Mouse (Mus musculus): ENCODE results near the gene Csf2. TPM values are rescaled to one million over a fixed set of nuclear protein-coding genes. Genes with fewer than 3 reads are reported as not detected.

Gene Csf2
- total RNA-seq, 2 experiments from 2014 or later: not detected

DNA sequence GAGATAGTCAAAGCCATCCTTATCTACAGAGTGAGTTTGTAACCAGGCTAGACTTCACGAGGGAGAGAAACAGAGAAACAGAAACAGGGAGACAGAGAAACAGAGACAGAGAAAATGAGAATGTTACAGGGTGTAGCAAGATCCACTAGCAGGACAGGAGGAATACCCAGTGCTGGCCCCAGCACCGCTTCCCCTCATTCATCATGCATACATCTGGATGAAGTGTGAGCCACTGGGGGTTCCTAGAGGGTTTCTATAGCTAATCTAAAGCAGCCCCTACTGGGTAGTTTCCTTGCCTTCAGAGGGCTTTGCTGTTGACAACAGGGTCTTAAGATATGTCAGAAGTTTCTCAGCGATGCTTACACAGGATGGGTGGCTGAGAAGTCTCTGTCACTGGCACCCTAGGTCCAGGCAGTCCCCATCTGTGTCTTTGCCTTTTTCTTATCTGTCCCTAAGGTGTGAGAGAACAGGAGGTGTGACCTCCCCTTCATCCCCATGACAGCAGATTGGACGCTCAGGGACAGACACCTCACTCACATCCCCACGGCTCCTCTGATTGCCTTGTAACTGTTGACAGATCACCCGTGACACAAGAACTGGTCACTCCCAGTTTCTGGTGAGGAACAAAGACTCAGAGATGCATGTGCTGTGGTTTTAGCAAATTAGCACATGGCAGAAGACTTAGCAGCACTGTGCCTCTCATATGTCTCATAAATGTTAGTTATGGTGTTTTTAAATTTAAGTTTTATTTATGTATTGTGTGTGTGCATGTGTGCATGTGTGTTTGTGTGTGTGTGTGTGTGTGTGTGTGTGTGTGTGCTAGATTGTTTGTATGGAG is 29.3 kb downstream of the Csf2 start:
- H3K27ac ChIP-seq: no peak overlapping the region
- no peak for DNase-seq
- no peak for TF ChIP-seq CTCF (IDR thresholded peaks at IDR 0.05)
- H3K4me3 ChIP-seq: no peak overlapping the region
- intact Hi-C loops (cut with DNase I): no loop called here

- intact Hi-C loops (cut with DNase I): no loop called here
- DNase-seq: no peak
- H3K27ac ChIP-seq: no peak overlapping the region
- no peak overlapping the region for H3K4me3 ChIP-seq
- TF ChIP-seq CTCF (IDR thresholded peaks at IDR 0.05): no peak
These were observed 30.3 kb downstream of the Csf2 start for GRCm38 (mm10) chr11:54219191-54219590.

DNA sequence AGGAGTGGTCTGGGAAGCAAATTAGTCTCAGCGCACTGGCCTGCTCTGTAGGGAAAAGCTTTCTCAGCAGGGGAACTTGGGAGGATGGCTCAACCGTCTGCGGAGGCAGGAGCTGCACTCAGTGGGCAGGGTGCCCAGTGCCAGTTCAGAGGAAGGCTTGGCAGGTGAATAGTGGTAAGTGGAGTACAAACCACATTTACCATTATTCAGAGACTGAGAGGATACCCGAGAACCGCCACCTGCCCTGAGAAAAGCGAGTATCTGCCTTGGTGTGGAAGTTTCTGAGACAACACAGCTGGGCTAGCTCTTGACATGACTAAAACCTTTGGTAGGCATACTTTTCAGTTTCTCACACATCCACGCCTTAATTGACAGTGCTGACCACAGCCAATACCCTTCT is 32.1 kb downstream of the Csf2 start:
- intact Hi-C loops (cut with DNase I): no loop called here
- peak; percentile 24 for DNase-seq
- no peak overlapping the region for H3K27ac ChIP-seq
- no peak overlapping the region for H3K4me3 ChIP-seq
- TF ChIP-seq CTCF (IDR thresholded peaks at IDR 0.05): no peak

- H3K27ac ChIP-seq: no peak overlapping the region
- H3K4me3 ChIP-seq: no peak overlapping the region
- intact Hi-C loops (cut with DNase I): no loop called here
- DNase-seq: no peak
- TF ChIP-seq CTCF (IDR thresholded peaks at IDR 0.05): no peak
These were observed 33.4 kb downstream of the Csf2 start for GRCm38 (mm10) chr11:54216091-54216490.

GRCm38 (mm10) chr11:54214499-54215443 is 34.7 kb downstream of the Csf2 start:
- Histone ChIP-seq H3K27ac (peak overlapping the region; percentile 53), H3K4me3 (no peak overlapping the region)
- peak; percentile 92 for DNase-seq
- intact Hi-C loops (cut with DNase I): no loop called here
- TF ChIP-seq CTCF (IDR thresholded peaks at IDR 0.05): no peak

DNA sequence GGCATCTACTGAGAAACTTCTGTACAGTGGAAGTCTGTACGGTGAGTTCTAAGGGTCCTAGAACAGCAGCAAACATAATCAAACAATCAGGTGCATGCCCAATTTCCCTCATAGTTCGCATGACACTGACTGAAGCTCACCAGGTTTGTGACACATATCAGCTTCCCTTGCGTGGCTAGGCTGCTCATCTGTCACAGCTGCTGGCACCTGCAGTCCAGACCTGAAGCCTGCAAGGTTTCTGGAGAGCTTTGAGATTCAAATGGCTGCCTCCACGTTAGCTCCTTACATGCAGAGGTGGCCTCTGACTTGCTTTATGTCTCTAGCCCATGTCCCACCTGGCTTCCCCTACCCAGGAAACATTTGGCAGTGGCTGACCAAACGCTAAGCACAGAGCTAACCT is 35.8 kb downstream of the Csf2 start:
- DNase-seq: no peak
- H3K4me3 ChIP-seq: no peak overlapping the region
- no peak for TF ChIP-seq CTCF (IDR thresholded peaks at IDR 0.05)
- H3K27ac ChIP-seq: no peak overlapping the region
- intact Hi-C loops (cut with DNase I): no loop called here

DNA sequence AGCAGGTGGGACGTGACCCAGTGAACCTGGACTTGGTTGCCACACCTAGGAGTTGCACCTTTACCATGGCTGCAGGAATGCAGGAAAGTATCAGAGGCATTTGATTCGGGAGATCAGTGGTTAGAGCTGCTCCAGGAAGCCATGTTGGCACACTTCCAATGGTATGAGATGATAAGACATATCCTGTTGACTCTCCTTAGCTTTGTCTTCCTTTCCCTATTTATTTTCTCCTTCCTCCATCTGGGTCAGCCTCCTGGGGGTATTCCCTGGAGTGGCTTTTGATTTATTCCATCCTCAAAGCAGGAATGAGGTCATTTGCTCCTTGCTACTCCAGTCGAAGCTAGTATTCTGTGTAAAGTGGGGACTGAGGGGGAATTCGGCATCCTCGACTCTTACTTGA is 42.5 kb downstream of the Csf2 start:
- TF ChIP-seq CTCF (IDR thresholded peaks at IDR 0.05): no peak
- intact Hi-C loops (cut with DNase I): no loop called here
- no peak for DNase-seq
- Histone ChIP-seq H3K27ac (no peak overlapping the region), H3K4me3 (no peak overlapping the region)

DNA sequence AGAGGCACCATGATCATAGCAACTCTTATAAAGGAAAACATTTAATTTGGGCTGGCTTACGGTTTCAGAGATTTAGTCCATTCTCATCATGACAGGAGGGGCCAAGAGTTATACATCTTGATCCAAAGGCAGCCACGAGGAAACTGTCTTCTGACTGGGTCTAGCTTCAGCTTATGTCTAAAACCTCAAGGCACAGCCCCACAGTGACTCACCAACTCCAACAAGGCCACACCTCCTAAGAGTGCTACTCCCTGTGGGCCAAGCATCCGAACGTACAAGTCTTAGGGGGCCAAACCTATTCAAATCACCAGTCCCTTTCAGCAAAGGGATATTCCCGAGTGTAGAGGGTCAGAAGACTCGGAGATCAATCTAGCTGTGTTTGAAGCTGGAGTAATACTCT is 44.1 kb downstream of the Csf2 start:
- intact Hi-C loops (cut with DNase I): no loop called here
- DNase-seq: no peak
- no peak overlapping the region for H3K27ac ChIP-seq
- no peak for TF ChIP-seq CTCF (IDR thresholded peaks at IDR 0.05)
- H3K4me3 ChIP-seq: no peak overlapping the region

GRCm38 (mm10) chr11:54204781-54205180 is 44.7 kb downstream of the Csf2 start:
- DNase-seq: no peak
- TF ChIP-seq CTCF (IDR thresholded peaks at IDR 0.05): no peak
- Histone ChIP-seq H3K27ac (no peak overlapping the region), H3K4me3 (no peak overlapping the region)
- intact Hi-C loops (cut with DNase I): no loop called here

DNA sequence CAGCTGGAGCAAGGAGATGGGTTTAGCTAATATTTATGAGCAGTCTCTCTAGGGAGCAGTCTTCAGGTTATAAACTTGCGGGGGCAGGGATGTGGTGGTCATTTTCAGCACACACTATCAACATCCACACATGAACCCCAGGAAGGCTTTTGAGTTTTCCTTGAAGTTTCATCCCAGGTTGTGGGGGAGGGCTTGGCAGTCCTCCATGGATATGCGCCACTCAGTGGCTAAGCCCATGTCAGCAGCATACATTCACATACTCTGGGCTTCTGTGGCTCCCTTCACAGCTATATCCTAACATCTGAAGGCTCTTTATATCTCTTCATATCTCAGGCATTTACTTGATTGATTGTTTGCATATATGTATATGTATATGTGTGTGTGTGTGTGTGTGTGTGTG is 46.3 kb downstream of the Csf2 start:
- TF ChIP-seq CTCF (IDR thresholded peaks at IDR 0.05): peak; percentile 28
- intact Hi-C loops (cut with DNase I): no loop called here
- no peak overlapping the region for H3K27ac ChIP-seq
- DNase-seq: no peak
- no peak overlapping the region for H3K4me3 ChIP-seq

DNA sequence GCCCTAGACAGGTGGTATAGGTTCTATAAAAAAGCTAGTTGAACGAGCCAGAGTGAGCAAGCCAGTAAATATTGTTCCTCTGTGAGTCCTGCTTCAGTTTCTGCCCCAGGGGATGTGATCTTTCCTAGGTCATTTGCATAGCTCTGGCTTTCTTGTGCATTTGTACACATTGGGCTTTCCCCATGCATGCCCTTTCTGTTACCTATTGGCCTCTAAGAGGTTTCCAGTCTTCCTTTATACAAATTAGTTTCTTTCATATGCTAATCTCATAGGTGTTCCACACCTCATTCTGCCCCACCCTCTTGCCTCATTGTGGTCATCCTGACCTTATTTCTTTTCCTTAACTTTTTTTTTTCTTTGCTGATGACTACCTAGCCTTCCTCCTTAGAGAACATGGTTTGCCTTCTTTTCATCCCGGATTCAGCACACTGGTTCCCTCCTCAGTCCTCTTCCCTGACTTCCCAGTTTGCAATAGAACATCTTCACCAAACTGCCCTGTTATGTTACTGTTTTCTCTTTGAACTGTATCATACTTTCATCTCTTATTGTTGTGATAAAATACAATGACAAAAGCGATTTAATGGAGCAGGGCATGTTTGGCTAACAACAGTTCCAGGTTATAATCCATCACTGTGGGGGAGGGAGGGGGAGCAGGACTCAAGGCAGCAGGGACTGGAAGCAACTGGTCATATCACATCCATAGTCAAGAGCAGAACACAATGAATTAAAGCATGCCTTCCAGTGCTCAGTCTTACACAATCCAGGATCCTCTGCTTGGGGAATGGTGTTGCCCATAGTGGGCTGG is 47.4 kb downstream of the Csf2 start:
- intact Hi-C loops (cut with DNase I): no loop called here

GRCm38 (mm10) chr11:54201287-54201773 is 48.1 kb downstream of the Csf2 start:
- TF ChIP-seq CTCF (IDR thresholded peaks at IDR 0.05): no peak
- Histone ChIP-seq H3K27ac (no peak overlapping the region), H3K4me3 (no peak overlapping the region)
- intact Hi-C loops (cut with DNase I): no loop called here
- DNase-seq: no peak

More for the DNA sequence above, 47.4 kb downstream of the Csf2 start:
- TF ChIP-seq CTCF (IDR thresholded peaks at IDR 0.05): no peak
- DNase-seq: no peak
- no peak overlapping the region for H3K27ac ChIP-seq
- no peak overlapping the region for H3K4me3 ChIP-seq

Other genes with a start within 250 kb of the Csf2 start
- 1 to 10 TPM; 1.9 to 2.6 TPM for gene Slc22a4, start 221.6 kb downstream of the Csf2 start, total RNA-seq (2021)
- gene Pdlim4, start 180.7 kb downstream of the Csf2 start, total RNA-seq (2021): 1 to 10 TPM; 4.7 to 7.9 TPM
- gene P4ha2, start 149.6 kb downstream of the Csf2 start, total RNA-seq (2021): 10 to 100 TPM; 27.2 to 46.2 TPM
- gene Il3, start 17.6 kb upstream of the Csf2 start, total RNA-seq (2021): not detected
- 10 to 100 TPM; 21.9 to 23.1 TPM for gene Acsl6, start 54.1 kb upstream of the Csf2 start, total RNA-seq (2021)
- gene Meikin, start 121.0 kb upstream of the Csf2 start, total RNA-seq (2021): not detected
- 10 to 100 TPM; 28.7 to 35.9 TPM for gene Fnip1, start 188.5 kb upstream of the Csf2 start, total RNA-seq (2021)

Measured in gastrocnemius, adult 2 months (tissue).